Mouse (Mus musculus) heart, postnatal 0 days (tissue): ENCODE results near the gene Gm2163.
"Not testable (repeated sequence)": the region's sequence is repeated elsewhere in the genome, so short reads cannot be mapped to it uniquely, and the experiment has no call there.

ENCODE experiments used
- CTCF ChIP-seq: IDR thresholded peaks from 2 replicates; pipeline ENCODE4 v1.5.1; 2016; ENCODE audit warnings: antibody characterized with exemption, control low read depth, low read depth
- EP300 ChIP-seq: IDR thresholded peaks from 2 replicates; pipeline ENCODE4 v1.6.1; 2016; ENCODE audit warnings: antibody characterized with exemption, low read depth

DNA sequence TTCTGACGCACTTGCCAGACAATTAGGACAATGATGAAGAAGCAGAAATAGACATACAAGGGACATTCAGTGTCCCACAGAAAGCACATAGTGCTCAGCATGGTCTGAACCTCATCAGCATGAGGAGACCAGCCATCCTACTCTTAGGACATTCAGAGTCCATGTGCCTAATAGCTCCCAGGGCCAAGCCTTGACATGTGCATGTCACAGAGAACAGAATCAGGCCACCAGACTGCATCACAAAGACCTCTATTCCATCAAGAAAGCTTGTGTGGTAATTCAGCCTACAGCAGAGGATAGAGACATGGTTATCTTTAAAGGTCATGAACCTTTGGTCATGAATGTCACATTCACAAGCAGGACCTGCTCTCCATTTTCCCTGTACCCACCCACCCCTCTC is 61.5 kb downstream of the Gm2163 start, which contains the start of gene Fam205a2:
- not testable (repeated sequence) for TF ChIP-seq CTCF, EP300
